Mouse (Mus musculus): Measurements from ENCODE around the gene Fes.
"Not testable (repeated sequence)": the region's sequence is repeated elsewhere in the genome, so short reads cannot be mapped to it uniquely, and the experiment has no call there.

Gene Fes

GRCm38 (mm10) chr7:80405188-80405695, 17.5 kb upstream of the Fes start, which contains the start of gene Furin:
TSS of gene Furin (minus strand) at chr7:80405436.
- in situ Hi-C loops (cut with MboI, MseI): no loop called here

- in situ Hi-C loops (cut with MboI, MseI): no loop called here
These were observed 16.6 kb upstream of the Fes start for GRCm38 (mm10) chr7:80404101-80404894.

GRCm38 (mm10) chr7:80403551-80403950, 15.8 kb upstream of the Fes start:
- in situ Hi-C loops (cut with MboI, MseI): no loop called here

GRCm38 (mm10) chr7:80402651-80403321, 15.0 kb upstream of the Fes start:
- in situ Hi-C loops (cut with MboI, MseI): no loop called here

GRCm38 (mm10) chr7:80401860-80402641, 14.3 kb upstream of the Fes start:
- in situ Hi-C loops (cut with MboI, MseI): no loop called here

GRCm38 (mm10) chr7:80401041-80401859, 13.5 kb upstream of the Fes start:
- in situ Hi-C loops (cut with MboI, MseI): no loop called here

GRCm38 (mm10) chr7:80400571-80400970, 12.8 kb upstream of the Fes start:
- in situ Hi-C loops (cut with MboI, MseI): no loop called here

GRCm38 (mm10) chr7:80400099-80400498, 12.4 kb upstream of the Fes start:
- in situ Hi-C loops (cut with MboI, MseI): no loop called here

- in situ Hi-C loops (cut with MboI, MseI): no loop called here
These were observed 11.1 kb upstream of the Fes start for GRCm38 (mm10) chr7:80398654-80399444.

GRCm38 (mm10) chr7:80397986-80398385, 10.2 kb upstream of the Fes start:
- in situ Hi-C loops (cut with MboI, MseI): no loop called here

- in situ Hi-C loops (cut with MboI, MseI): not testable (repeated sequence)
These were observed 8.7 kb upstream of the Fes start for GRCm38 (mm10) chr7:80396427-80396826.

GRCm38 (mm10) chr7:80394600-80394999, 6.9 kb upstream of the Fes start:
- in situ Hi-C loops (cut with MboI, MseI): no loop called here

GRCm38 (mm10) chr7:80392119-80392518, 4.4 kb upstream of the Fes start:
- in situ Hi-C loops (cut with MboI, MseI): no loop called here

- in situ Hi-C loops (cut with MboI, MseI): no loop called here
These were observed 613 bp downstream of the Fes start for GRCm38 (mm10) chr7:80387033-80387632.

GRCm38 (mm10) chr7:80386235-80386930, 1.4 kb downstream of the Fes start:
- in situ Hi-C loops (cut with MboI, MseI): no loop called here

GRCm38 (mm10) chr7:80382919-80383318, 4.8 kb downstream of the Fes start:
- in situ Hi-C loops (cut with MboI, MseI): no loop called here

GRCm38 (mm10) chr7:80379531-80379930, 8.2 kb downstream of the Fes start:
- in situ Hi-C loops (cut with MboI, MseI): loop anchor here (5.0 kb wide), 1 partner anchor 42 kb away; no protein-coding TSS in a partner anchor

GRCm38 (mm10) chr7:80377471-80377870, 10.3 kb downstream of the Fes start:
- in situ Hi-C loops (cut with MboI, MseI): loop anchor here (5.0 kb wide), 1 partner anchor 40 kb away; no protein-coding TSS in a partner anchor

GRCm38 (mm10) chr7:80376192-80376591, 11.6 kb downstream of the Fes start:
- in situ Hi-C loops (cut with MboI, MseI): loop anchor here (5.0 kb wide), 1 partner anchor 39 kb away; no protein-coding TSS in a partner anchor

All from T-helper 1 cell (primary cell).